Mouse (Mus musculus) myocyte (in vitro differentiated cells): ENCODE measurements around the gene Irf7.

Experiments
- CEBPB ChIP-seq: IDR thresholded peaks from 2 replicates; pipeline ENCODE4 v1.6.1; 2011; ENCODE audit warnings: mild to moderate bottlenecking, moderate library complexity; ENCODE audit not compliant: poor library complexity, insufficient read depth, severe bottlenecking
- E2F4 ChIP-seq: IDR thresholded peaks from one replicate; pipeline ENCODE4 v1.6.1; 2011; ENCODE audit warnings: mild to moderate bottlenecking, control low read depth, moderate library complexity; ENCODE audit not compliant: insufficient read depth
- MAX ChIP-seq: IDR thresholded peaks from one replicate; pipeline ENCODE4 v1.6.1; 2011; ENCODE audit warnings: low read depth, mild to moderate bottlenecking, control low read depth
- MYOD1 ChIP-seq, 3 experiments: IDR thresholded peaks; one replicate each; pipeline ENCODE4 v1.6.1; 2011; ENCODE audit warnings: control low read depth in 2 of 3, low read depth in 2 of 3, mild to moderate bottlenecking in 2 of 3, moderate library complexity in 1 of 3; ENCODE audit not compliant: insufficient read length in 2 of 3, control insufficient read depth in 1 of 3
- MYOG ChIP-seq, 3 experiments: IDR thresholded peaks; one replicate each; pipeline ENCODE4 v1.6.1; 2011; ENCODE audit warnings: control low read depth in 2 of 3, low read depth in 2 of 3, mild to moderate bottlenecking in 2 of 3; ENCODE audit not compliant: insufficient read length in 2 of 3, control insufficient read depth in 1 of 3, insufficient read depth in 1 of 3
- POLR2A ChIP-seq: IDR thresholded peaks from one replicate; pipeline ENCODE4 v1.6.1; 2011; ENCODE audit warnings: low read depth, mild to moderate bottlenecking, control low read depth, moderate library complexity; ENCODE audit not compliant: insufficient read length
- POLR2AphosphoS2 ChIP-seq: IDR thresholded peaks from one replicate; pipeline ENCODE4 v1.6.1; 2011; ENCODE audit warnings: low read depth, control low read depth; ENCODE audit not compliant: insufficient read length
- USF1 ChIP-seq: IDR thresholded peaks from one replicate; pipeline ENCODE4 v1.6.1; 2011; ENCODE audit warnings: low read depth, mild to moderate bottlenecking, control low read depth, moderate library complexity

- TF ChIP-seq POLR2A (no peak), MYOG (IDR thresholded peaks at IDR 0.05; ENCODE audit: control insufficient read depth in 1 of 3, insufficient read depth in 1 of 3, insufficient read length in 2 of 3, low read depth in 2 of 3) (no peak), MAX (no peak), E2F4 (no peak), MYOD1 (IDR thresholded peaks at IDR 0.05; ENCODE audit: control insufficient read depth in 1 of 3, insufficient read length in 2 of 3, low read depth in 2 of 3) (no peak), CEBPB (no peak), USF1 (no peak), POLR2AphosphoS2 (no peak)
These were observed 4.8 kb downstream of the Irf7 start for GRCm38 (mm10) chr7:141261480-141261879.
